17 mouse cellular contexts compared by ENCODE assay signal in the genomic region with DNA sequence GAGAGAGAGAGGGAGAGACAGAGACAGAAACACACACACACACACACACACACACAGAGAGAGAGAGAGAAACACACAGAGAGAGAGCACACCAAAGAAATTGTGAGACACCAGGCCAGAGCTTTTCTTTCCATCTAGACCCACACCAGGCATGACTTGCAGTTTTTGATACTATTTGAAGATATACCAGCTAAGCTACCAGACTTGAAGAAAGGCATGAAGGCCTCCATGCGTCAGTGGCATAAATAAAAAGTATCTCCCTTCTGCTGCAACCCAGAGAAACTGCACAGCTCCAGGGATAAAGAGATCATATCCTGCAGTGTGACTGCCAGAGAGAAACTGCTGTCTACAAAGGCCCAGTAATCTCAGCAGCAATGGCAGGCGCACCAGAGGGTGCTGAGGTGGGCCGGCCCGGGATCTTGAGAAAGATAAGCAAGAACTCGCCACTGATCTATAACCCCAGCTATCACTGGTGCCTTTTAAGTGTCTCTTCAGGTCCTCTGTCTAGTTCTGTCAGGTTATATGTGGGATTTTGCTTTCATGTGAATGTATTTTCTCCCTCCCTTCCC. TPM values are rescaled to one million over a fixed set of nuclear protein-coding genes. Genes with fewer than 3 reads are reported as not detected.
"Had no signal": no experiment of that assay in that cellular context is flagged by ENCODE, and none has a peak within 500 bp of the region (broad histone marks: within the 10 kb centered on the region; RNA-seq: fewer than 3 reads in every experiment).

No protein-coding gene starts in this region.

- DNase-seq: kidney, adult 2 months; kidney, postnatal 14 days; liver; lung, adult 2 months; lung, postnatal 36 days; thymus, postnatal 4 days had no signal

- H3K27ac ChIP-seq: kidney, embryonic 15.5 days; limb, embryonic 12.5 days; liver, embryonic 14.5 days; midbrain, embryonic 15.5 days; neural tube, embryonic 12.5 days; stomach, embryonic 15.5 days had no signal

- ATAC-seq: lung, postnatal 0 days; midbrain, embryonic 15.5 days had no signal

- H3K36me3 ChIP-seq: kidney, embryonic 15.5 days; limb, embryonic 12.5 days; midbrain, embryonic 15.5 days; neural tube, embryonic 12.5 days; stomach, embryonic 15.5 days had no signal

- H3K27me3 ChIP-seq: kidney, embryonic 15.5 days; limb, embryonic 12.5 days; midbrain, embryonic 15.5 days; neural tube, embryonic 12.5 days; stomach, embryonic 15.5 days had no signal

- H3K9me3 ChIP-seq: kidney, embryonic 15.5 days; limb, embryonic 12.5 days; midbrain, embryonic 15.5 days; neural tube, embryonic 12.5 days; stomach, embryonic 15.5 days had no signal

- H3K9ac ChIP-seq: kidney, embryonic 15.5 days; limb, embryonic 12.5 days; liver, embryonic 14.5 days; midbrain, embryonic 15.5 days; neural tube, embryonic 12.5 days; stomach, embryonic 15.5 days had no signal

- H3K4me3 ChIP-seq: kidney, embryonic 15.5 days; limb, embryonic 12.5 days; midbrain, embryonic 15.5 days; neural tube, embryonic 12.5 days; stomach, embryonic 15.5 days had no signal

- H3K4me2 ChIP-seq: kidney, embryonic 15.5 days; limb, embryonic 12.5 days; midbrain, embryonic 11.5 days; midbrain, embryonic 15.5 days; neural tube, embryonic 12.5 days; stomach, embryonic 15.5 days had no signal

- H3K4me1 ChIP-seq: limb, embryonic 12.5 days; midbrain, embryonic 15.5 days; neural tube, embryonic 12.5 days; stomach, embryonic 15.5 days had no signal

RNA-seq across cellular contexts. Expression of a gene that starts 35.8 kb away (rescaled TPM):
- total RNA-seq: megakaryocyte, adult 5-6 weeks; monocyte, adult 5-6 weeks; neutrophil, adult 5-6 weeks had no signal
